Mouse (Mus musculus) lung, postnatal 4 days (tissue): ENCODE measurements around the gene Stard9.

ENCODE experiments used
- DNase-seq, 2 experiments: peaks; one replicate each; pipeline ENCODE4 v3.0.0; 2021

The Stard9 gene

GRCm38 (mm10) chr2:120628886-120629735 lies at the start of gene Stard9:
Stard9 (plus strand) TSS chr2:120629121.
- peak; percentile 99 to 100 for DNase-seq

- DNase-seq: no peak
Observed at GRCm38 (mm10) chr2:120589759-120590158, 39.2 kb upstream of the Stard9 start.

GRCm38 (mm10) chr2:120592227-120592626 lies 36.7 kb upstream of the Stard9 start:
- no peak for DNase-seq

GRCm38 (mm10) chr2:120597734-120598133 lies 31.2 kb upstream of the Stard9 start:
- DNase-seq: no peak

- no peak for DNase-seq
Observed at GRCm38 (mm10) chr2:120599506-120599905, 29.4 kb upstream of the Stard9 start.

- DNase-seq: peak in 1 of 2 experiments; percentile 14
Observed at GRCm38 (mm10) chr2:120606021-120606690, 22.8 kb upstream of the Stard9 start.

GRCm38 (mm10) chr2:120608830-120609723 lies 19.8 kb upstream of the Stard9 start, which contains the start of the genes Haus2 and Lrrc57:
Haus2 (plus strand) TSS chr2:120609383.
Lrrc57 (minus strand) TSS chr2:120609520.
- DNase-seq: peak; percentile 95

GRCm38 (mm10) chr2:120616279-120617163 lies 12.4 kb upstream of the Stard9 start:
- DNase-seq: no peak

- DNase-seq: no peak
Observed at GRCm38 (mm10) chr2:120619538-120619937, 9.4 kb upstream of the Stard9 start.

GRCm38 (mm10) chr2:120622920-120623319 lies 6.0 kb upstream of the Stard9 start:
- DNase-seq: no peak

GRCm38 (mm10) chr2:120628076-120628865 lies 650 bp upstream of the Stard9 start:
- DNase-seq: no peak

- DNase-seq: no peak
Observed at GRCm38 (mm10) chr2:120630246-120630645, 1.3 kb downstream of the Stard9 start.

- DNase-seq: no peak
Observed at GRCm38 (mm10) chr2:120630655-120631054, 1.7 kb downstream of the Stard9 start.

- no peak for DNase-seq
Observed at GRCm38 (mm10) chr2:120631521-120631920, 2.6 kb downstream of the Stard9 start.

GRCm38 (mm10) chr2:120631957-120632356 lies 3.0 kb downstream of the Stard9 start:
- peak; percentile 49 to 64 for DNase-seq

GRCm38 (mm10) chr2:120640835-120641234 lies 11.9 kb downstream of the Stard9 start:
- DNase-seq: no peak

GRCm38 (mm10) chr2:120643836-120644235 lies 14.9 kb downstream of the Stard9 start:
- DNase-seq: peak; percentile 75 to 94

- DNase-seq: peak; percentile 54 to 84
Observed at GRCm38 (mm10) chr2:120646777-120647176, 17.9 kb downstream of the Stard9 start.

GRCm38 (mm10) chr2:120652256-120652924 lies 23.5 kb downstream of the Stard9 start:
- DNase-seq: peak; percentile 37 to 51

- DNase-seq: no peak
Observed at GRCm38 (mm10) chr2:120652925-120653284, 24.0 kb downstream of the Stard9 start.
